Mouse (Mus musculus) lung, embryonic 15.5 days (tissue): ENCODE data around the gene Sez6. TPM values are rescaled to one million over a fixed set of nuclear protein-coding genes. Genes with fewer than 3 reads are reported as not detected.

Experiments used
- ATAC-seq: fragments of 200-750 bp; cut with Nextera tagmentation; 2 replicates; pipeline ENCODE4 v1.8.0; 2017; ENCODE audit warnings: moderate number of reproducible peaks, borderline replicate concordance; ENCODE audit not compliant: low FRiP score, low TSS enrichment; ENCODE audit errors: extremely low read depth
- H3K27ac ChIP-seq: fragments of 300-500 bp; sonication (generic); 2 replicates; pipeline ENCODE4 v1.5.1; 2015; ENCODE audit warnings: moderate library complexity, mild to moderate bottlenecking, inconsistent platforms
- H3K27me3 ChIP-seq: fragments of 300-500 bp; sonication (generic); 2 replicates; pipeline ENCODE4 v1.6.1; 2015; ENCODE audit warnings: inconsistent platforms
- H3K36me3 ChIP-seq: fragments of 300-500 bp; sonication (generic); 2 replicates; pipeline ENCODE4 v1.6.1; 2015; ENCODE audit warnings: inconsistent platforms
- H3K4me1 ChIP-seq: fragments of 300-500 bp; sonication (generic); 2 replicates; pipeline ENCODE4 v1.6.1; 2015; ENCODE audit warnings: inconsistent platforms
- H3K4me2 ChIP-seq: fragments of 300-500 bp; sonication (generic); 2 replicates; pipeline ENCODE4 v1.6.1; 2015; ENCODE audit warnings: inconsistent platforms, mild to moderate bottlenecking, moderate library complexity
- H3K4me3 ChIP-seq: fragments of 300-500 bp; sonication (generic); 2 replicates; pipeline ENCODE4 v1.5.1; 2015; ENCODE audit warnings: mild to moderate bottlenecking, inconsistent platforms
- H3K9ac ChIP-seq: fragments of 300-500 bp; sonication (generic); 2 replicates; pipeline ENCODE4 v1.6.1; 2015; ENCODE audit warnings: inconsistent platforms
- H3K9me3 ChIP-seq: fragments of 300-500 bp; sonication (generic); 2 replicates; pipeline ENCODE4 v1.6.1; 2016; ENCODE audit warnings: inconsistent platforms
- WGBS: fragments of 180-500 bp; shearing (Covaris S2); methylation state at CpG from one replicate; pipeline ENCODE4 v1.1.7; 2015; 5-methylcytosine and 5-hydroxymethylcytosine counted together
- polyA plus RNA-seq: library from polyadenylated mRNA; unstranded; fragments of >200 nt; fragmentation: Nextera tagmentation; extraction: Ambion mirVana; gene quantifications from 2 replicates; pipeline ENCODE4 v1.2.1, GENCODE M21; 2015

The Sez6 gene
- polyA plus RNA-seq, 1 experiment from 2014 or later = 0.51 TPM

DNA sequence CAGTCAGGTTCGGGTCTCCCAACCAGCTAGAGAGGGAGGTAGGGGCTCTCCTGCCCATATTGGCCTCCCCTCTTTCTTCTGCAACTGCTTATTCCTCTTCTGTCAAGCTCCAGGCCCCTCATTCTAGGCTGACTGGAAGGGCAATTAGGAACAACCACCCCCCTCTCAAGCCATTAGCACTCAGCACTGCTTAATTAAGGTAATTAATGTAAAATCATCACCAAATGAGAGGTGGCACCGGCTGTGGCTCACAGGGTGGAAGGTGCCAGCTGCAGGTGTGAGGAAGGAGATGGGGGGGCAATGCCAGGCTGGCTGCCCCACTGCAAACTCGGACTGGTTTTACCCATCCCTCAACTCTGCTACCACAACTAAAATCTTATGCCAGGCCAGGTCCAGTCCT, 25.8 kb downstream of the Sez6 start:
- no peaks in the 10 kb centered on the region for H3K36me3 ChIP-seq
- H3K9me3 ChIP-seq = no peaks in the 10 kb centered on the region
- no peaks in the 10 kb centered on the region for H3K4me1 ChIP-seq
- H3K27me3 ChIP-seq = peaks cover 9% of the 10 kb centered on the region; the same call in 1 of the 2 replicates
- H3K27ac ChIP-seq = no peak overlapping the region
- ATAC-seq = no peak
- H3K9ac ChIP-seq = no peak overlapping the region
- no peak overlapping the region for H3K4me2 ChIP-seq
- no peak overlapping the region for H3K4me3 ChIP-seq
- 56% methylated on average over 3 of the region's 3 CpGs for WGBS

DNA sequence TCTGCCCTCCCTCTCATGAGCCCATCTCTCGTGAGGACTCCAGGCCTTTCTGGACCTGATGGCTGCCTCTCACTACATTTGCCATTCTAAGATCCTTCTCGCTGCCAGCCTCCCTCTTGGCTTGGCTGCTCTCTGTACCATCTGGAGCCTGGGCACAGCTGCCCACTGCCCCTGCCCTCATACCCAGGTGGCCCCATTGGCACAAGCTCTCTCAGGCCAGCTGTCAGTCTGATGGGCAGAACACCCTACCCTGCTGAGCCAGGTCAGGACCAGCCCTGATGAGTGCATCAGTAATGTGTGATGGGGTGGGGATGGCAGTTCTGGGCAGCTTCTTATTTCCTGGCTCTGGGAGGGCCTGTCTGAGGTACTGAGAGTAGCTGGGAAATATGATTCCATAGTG, 27.7 kb downstream of the Sez6 start:
- Histone ChIP-seq H3K27ac (no peak overlapping the region), H3K36me3 (no peaks in the 10 kb centered on the region), H3K9ac (no peak overlapping the region), H3K9me3 (no peaks in the 10 kb centered on the region), H3K4me3 (no peak overlapping the region), H3K4me2 (no peak overlapping the region), H3K4me1 (no peaks in the 10 kb centered on the region), H3K27me3 (peaks cover 9% of the 10 kb centered on the region; the same call in 1 of the 2 replicates)
- 77% methylated on average over 2 of the region's 2 CpGs for whole genome bisulfite sequencing
- no peak for ATAC-seq

DNA sequence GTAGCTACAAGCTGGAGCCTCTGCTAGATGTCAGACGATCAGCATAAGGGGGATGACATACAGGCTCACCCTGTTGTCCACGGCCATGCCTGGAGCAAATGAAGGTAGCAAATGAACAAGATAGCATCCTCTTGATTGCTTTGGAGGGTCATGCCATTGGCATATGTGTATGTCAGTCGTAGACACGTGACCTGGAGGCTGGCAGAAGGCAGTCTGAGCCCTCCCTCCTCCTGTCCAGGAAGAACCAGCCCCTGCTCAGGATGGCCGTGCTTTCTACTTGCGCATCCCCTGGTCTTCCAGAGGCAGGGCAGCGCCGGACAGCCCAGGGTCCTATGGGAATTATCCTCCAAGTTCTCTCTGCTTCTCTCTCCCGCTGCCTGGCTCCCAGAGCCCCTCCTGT, 28.3 kb downstream of the Sez6 start:
- Histone ChIP-seq H3K9me3 (no peaks in the 10 kb centered on the region), H3K4me2 (no peak overlapping the region), H3K36me3 (no peaks in the 10 kb centered on the region), H3K9ac (no peak overlapping the region), H3K27me3 (peaks cover 9% of the 10 kb centered on the region; the same call in 1 of the 2 replicates), H3K4me1 (no peaks in the 10 kb centered on the region), H3K4me3 (no peak overlapping the region), H3K27ac (no peak overlapping the region)
- no peak for ATAC-seq
- WGBS = 44% methylated on average over 9 of the region's 9 CpGs

DNA sequence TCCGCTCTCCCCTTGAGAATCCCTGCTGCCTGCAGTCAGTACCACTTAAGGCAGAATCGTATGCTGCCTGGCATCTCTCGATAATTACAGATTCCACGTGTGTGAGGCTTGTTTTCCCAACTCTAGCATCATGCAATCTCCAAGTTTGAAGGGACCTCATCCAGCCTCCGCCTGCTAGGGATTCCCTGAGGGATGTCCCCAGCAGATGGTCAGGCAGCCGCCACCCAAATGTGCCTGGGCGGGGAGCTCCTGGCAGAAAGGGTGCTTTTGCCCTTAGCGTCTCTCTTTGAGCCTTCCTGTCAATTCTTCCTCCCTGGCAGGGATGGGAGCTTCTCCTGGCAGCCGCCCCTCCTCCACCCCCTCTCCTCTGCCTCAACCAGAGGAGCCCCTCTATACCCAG, 29.6 kb downstream of the Sez6 start:
- no peak for ATAC-seq
- WGBS = 53% methylated on average over 9 of the region's 9 CpGs
- H3K27me3 ChIP-seq = peaks cover 9% of the 10 kb centered on the region

DNA sequence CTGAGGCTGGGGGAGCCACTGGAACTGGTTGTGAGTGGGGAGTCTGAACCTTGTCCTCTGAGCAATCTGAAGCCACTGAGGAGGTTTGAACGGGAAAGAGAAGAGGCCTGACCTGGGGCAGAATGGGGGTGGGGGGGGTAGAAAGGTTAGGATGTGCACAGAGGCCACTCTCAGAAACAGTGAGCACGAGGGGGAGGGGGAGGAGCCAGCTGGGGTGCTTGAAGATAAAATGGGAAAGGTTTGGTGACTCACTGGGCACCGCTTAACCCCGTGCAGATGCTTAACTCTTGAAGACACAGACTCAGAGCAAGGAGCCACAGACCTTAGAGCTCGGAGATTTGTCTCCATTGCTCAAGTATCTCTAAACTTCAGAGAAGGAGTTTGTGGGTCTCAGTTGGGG, 30.3 kb downstream of the Sez6 start:
- no peak overlapping the region for H3K4me2 ChIP-seq
- no peaks in the 10 kb centered on the region for H3K9me3 ChIP-seq
- H3K27me3 ChIP-seq = peaks cover 9% of the 10 kb centered on the region
- no peak overlapping the region for H3K27ac ChIP-seq
- WGBS = 19% methylated on average over 5 of the region's 5 CpGs
- H3K9ac ChIP-seq = no peak overlapping the region
- ATAC-seq = no peak
- H3K4me3 ChIP-seq = no peak overlapping the region
- H3K4me1 ChIP-seq = peaks cover 5% of the 10 kb centered on the region; the same call in 1 of the 2 replicates
- no peaks in the 10 kb centered on the region for H3K36me3 ChIP-seq

More for the DNA sequence above, 29.6 kb downstream of the Sez6 start:
- Histone ChIP-seq H3K27ac (no peak overlapping the region), H3K9ac (no peak overlapping the region), H3K4me2 (no peak overlapping the region), H3K9me3 (no peaks in the 10 kb centered on the region), H3K4me1 (peaks cover 5% of the 10 kb centered on the region; the same call in 1 of the 2 replicates), H3K4me3 (no peak overlapping the region), H3K36me3 (no peaks in the 10 kb centered on the region)

DNA sequence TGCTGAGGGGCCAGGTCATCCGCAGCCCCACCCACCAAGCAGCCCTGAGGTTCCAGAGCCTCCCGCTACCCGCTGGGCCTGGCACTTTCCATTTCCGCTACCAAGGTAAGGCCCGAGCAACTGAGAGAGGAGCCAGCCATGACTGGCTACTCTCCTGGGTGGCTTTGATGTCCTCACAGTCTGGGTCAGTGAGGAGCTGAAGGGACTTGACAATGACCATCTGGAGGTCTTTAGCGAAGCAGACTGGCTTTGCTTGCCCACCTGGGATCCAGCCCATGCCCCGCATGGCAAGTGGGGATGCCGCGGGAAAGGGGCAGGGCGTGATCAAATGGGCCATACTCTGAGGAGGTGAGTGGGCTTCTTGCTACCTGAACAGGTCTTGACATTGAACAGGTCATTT, 32.3 kb downstream of the Sez6 start:
- Histone ChIP-seq H3K9ac (no peak overlapping the region), H3K4me1 (peaks cover 5% of the 10 kb centered on the region; the same call in 1 of the 2 replicates), H3K27me3 (peaks cover 9% of the 10 kb centered on the region), H3K9me3 (no peaks in the 10 kb centered on the region), H3K27ac (no peak overlapping the region), H3K4me3 (no peak overlapping the region), H3K36me3 (no peaks in the 10 kb centered on the region), H3K4me2 (no peak overlapping the region)
- 79% methylated on average over 10 of the region's 10 CpGs for WGBS
- no peak for ATAC-seq

DNA sequence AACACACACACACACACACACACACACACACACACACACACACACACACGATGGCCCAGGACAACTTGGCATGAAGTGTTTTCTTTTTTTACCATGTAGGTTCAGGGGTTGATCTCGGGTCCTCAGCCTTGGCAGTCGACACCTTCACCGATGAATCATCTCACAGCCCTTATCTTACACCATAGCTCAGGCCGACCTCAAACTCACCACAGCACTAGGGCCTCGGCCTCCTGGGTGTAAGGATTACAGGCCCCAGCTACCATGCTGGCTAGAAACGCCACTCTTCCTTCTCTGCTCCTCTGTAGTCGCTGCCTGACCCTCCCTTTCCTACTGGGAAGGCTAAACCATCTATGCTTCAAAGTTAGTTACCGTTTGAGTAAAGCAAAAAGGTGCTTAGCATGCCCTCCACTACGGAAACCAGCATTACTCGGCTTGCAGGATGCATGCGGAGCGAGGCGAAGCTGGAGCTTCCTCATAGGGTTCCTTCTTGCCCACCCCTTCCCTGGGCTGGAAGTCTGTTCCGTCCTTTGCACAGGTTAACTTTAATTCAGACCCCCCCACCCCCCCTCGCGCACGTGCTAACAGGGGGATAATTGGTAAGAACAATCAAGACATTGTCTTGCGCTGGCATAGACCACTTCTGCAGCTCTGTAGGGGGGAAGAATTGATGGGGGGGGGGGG, 34.0 kb downstream of the Sez6 start:
- Histone ChIP-seq H3K36me3 (no peaks in the 10 kb centered on the region), H3K27me3 (peaks cover 8% of the 10 kb centered on the region), H3K4me3 (no peak overlapping the region), H3K9me3 (no peaks in the 10 kb centered on the region), H3K27ac (no peak overlapping the region), H3K9ac (no peak overlapping the region), H3K4me2 (no peak overlapping the region), H3K4me1 (peaks cover 5% of the 10 kb centered on the region; the same call in 1 of the 2 replicates)
- no peak for ATAC-seq
- 24% methylated on average over 19 of the region's 19 CpGs for WGBS

DNA sequence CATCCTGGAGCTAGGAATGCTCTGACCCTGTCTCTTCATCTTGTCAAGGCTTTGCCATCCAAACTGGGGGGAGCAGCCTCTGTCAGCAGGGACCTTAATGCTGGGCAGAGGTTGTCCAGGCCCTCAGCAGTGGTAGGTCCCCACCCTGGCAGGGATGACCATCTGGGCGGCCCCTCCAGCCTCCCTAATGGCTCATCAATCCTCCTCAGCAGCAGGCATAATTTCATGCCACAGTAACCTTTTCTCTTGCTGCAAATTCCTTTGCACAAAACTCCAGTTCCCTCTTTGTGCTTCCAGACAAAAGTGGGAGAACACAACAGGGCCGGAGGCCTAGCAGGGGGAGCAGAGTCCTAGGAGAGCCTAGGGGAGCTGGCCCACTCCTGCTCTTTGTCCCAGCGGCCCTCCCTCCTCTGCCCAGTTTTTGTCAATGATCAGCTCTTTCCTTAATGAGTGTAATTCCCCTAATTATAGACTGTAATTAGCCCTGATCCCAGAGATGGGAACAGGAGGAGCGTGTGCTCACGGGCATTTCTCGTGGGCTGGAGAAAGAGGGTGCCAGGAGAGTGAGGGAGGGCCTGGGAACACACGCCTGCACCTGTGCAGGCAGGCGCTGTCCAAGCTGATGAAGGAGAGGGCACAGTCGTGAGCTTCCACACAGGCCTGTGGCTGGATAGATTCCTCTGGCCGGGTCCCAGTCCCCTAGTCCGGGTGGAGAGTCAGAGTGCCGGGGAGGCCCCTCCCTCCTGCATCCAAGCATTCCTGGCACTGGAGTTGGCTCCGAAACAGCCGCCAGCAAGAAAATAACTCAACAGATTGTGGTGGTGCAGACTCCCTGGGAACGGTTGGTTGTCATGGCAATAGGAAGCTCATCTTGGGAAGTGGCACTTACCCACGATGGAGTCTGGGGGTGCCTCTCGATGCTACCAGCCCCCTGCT, 34.8 kb downstream of the Sez6 start:
- no peaks in the 10 kb centered on the region for H3K9me3 ChIP-seq
- H3K9ac ChIP-seq = no peak overlapping the region
- H3K4me3 ChIP-seq = no peak overlapping the region
- 34% methylated on average over 17 of the region's 17 CpGs for WGBS
- H3K4me2 ChIP-seq = no peak overlapping the region
- H3K27me3 ChIP-seq = peaks cover 4% of the 10 kb centered on the region
- no peak for ATAC-seq
- H3K36me3 ChIP-seq = no peaks in the 10 kb centered on the region
- H3K27ac ChIP-seq = no peak overlapping the region
- H3K4me1 ChIP-seq = peaks cover 5% of the 10 kb centered on the region; the same call in 1 of the 2 replicates

DNA sequence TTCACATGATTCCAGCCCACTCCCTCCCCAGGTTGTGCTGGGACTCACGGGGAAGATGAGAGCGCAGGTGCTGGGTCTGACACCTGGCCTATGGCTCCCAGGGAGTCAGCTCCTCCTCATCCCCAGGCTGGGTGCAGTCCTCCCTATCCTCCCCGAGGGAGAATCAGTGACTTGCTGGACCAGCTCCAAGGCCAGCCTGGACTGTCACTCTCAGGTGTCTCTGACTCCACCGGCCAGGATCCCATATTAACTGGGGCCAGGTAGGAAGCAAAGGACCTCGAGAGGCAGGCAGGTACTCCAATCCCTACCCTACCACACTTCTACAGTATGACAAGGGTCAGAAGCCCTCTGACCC, 35.4 kb downstream of the Sez6 start:
- Histone ChIP-seq H3K4me1 (peaks cover 5% of the 10 kb centered on the region; the same call in 1 of the 2 replicates), H3K4me3 (no peak overlapping the region), H3K9ac (no peak overlapping the region), H3K27ac (no peak overlapping the region), H3K4me2 (no peak overlapping the region), H3K36me3 (no peaks in the 10 kb centered on the region), H3K9me3 (no peaks in the 10 kb centered on the region), H3K27me3 (peaks cover 4% of the 10 kb centered on the region)
- WGBS = 45% methylated on average over 5 of the region's 5 CpGs
- no peak for ATAC-seq

DNA sequence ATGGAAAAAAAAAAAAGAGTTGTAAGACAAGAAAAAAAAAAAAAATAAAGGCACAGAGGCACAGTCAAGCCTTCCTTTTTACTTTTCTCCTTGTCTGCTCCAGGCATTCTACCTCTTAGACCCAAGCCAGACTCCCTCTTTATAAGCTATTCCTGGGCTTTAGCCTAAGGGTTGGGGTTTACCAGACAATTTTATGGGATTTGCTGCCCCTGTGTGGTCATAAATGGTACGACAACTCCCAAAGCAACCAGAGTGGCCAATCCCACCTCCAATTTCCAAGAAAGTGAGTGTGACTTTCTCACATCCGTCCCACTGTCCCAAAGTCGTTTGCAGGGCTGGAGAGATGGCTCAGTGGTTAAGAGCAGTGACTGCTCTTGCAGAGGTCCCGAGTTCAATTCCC, 36.5 kb downstream of the Sez6 start:
- Histone ChIP-seq H3K9me3 (no peaks in the 10 kb centered on the region), H3K9ac (no peak overlapping the region), H3K36me3 (no peaks in the 10 kb centered on the region), H3K4me1 (peaks cover 5% of the 10 kb centered on the region; the same call in 1 of the 2 replicates), H3K27me3 (peaks cover 4% of the 10 kb centered on the region), H3K27ac (no peak overlapping the region), H3K4me2 (no peak overlapping the region), H3K4me3 (no peak overlapping the region)
- ATAC-seq = no peak
- under 1% methylated on average over 4 of the region's 4 CpGs for WGBS

DNA sequence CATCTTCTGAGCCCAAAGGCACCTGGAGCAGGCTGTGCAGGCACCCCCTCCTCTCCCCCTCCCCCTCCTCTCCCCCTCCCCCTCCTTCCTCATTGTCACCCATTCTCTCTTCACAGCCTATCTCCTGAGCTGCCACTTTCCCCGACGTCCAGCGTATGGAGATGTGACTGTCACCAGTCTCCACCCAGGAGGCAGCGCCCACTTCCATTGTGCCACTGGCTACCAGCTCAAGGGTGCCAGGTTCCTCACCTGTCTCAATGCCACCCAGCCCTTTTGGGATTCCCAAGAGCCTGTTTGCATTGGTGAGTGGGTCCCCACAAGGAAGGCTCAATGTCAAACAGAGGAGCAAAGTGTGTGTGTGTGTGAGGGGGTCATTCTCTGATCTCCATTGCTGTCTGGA, 38.2 kb downstream of the Sez6 start:
- Histone ChIP-seq H3K9ac (no peak overlapping the region), H3K4me2 (no peak overlapping the region), H3K27me3 (peaks cover 8% of the 10 kb centered on the region), H3K36me3 (no peaks in the 10 kb centered on the region), H3K9me3 (no peaks in the 10 kb centered on the region), H3K27ac (no peak overlapping the region), H3K4me3 (no peak overlapping the region), H3K4me1 (peaks cover 5% of the 10 kb centered on the region; the same call in 1 of the 2 replicates)
- ATAC-seq = no peak
- WGBS = 50% methylated on average over 4 of the region's 4 CpGs

DNA sequence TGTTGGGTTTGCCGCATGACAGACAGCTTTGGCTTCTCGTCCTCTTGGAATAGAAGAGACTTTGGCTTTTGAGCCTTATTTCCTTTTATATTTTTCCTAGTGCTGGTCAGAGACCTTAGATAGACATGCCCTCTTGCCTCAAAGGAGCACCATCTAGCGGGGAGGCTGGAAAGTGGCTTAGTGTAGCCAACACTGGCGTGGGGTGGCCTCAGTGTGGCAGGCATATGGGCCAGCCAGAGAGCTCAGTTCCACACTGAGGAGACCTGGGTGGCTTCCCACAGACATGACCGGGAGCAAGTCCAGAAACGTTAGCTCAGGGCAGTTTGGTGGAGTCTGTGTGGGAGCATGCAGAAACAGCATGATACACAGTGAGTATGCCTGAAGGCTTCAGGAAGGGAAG, 40.1 kb downstream of the Sez6 start:
- 81% methylated on average over 6 of the region's 6 CpGs for WGBS
- H3K4me3 ChIP-seq = no peak overlapping the region
- H3K4me2 ChIP-seq = no peak overlapping the region
- H3K27me3 ChIP-seq = peaks cover 24% of the 10 kb centered on the region
- no peaks in the 10 kb centered on the region for H3K9me3 ChIP-seq
- H3K4me1 ChIP-seq = no peaks in the 10 kb centered on the region
- no peak for ATAC-seq
- no peak overlapping the region for H3K27ac ChIP-seq
- H3K9ac ChIP-seq = no peak overlapping the region
- H3K36me3 ChIP-seq = no peaks in the 10 kb centered on the region
